Mouse (Mus musculus): ENCODE results near the gene Gcc1. TPM values are rescaled to one million over a fixed set of nuclear protein-coding genes. Genes with fewer than 3 reads are reported as not detected.
A peak's percentile ranks its signal among the peaks of the same experiment; 100 is the strongest.

Gene Gcc1
- total RNA-seq, 4 experiments from 2014 or later, result 16.3 to 20.5 (median 18.9) TPM

- no peak for DNase-seq (ENCODE audit: low spot score in 2 of 2)
Observed at GRCm38 (mm10) chr6:28422651-28423290, 5.4 kb downstream of the Gcc1 start.

- peak; percentile 90 to 92 for DNase-seq (ENCODE audit: low spot score in 2 of 2)
Observed at GRCm38 (mm10) chr6:28421469-28422000, 6.7 kb downstream of the Gcc1 start.

- peak in 1 of 2 experiments; percentile 5 for DNase-seq (ENCODE audit: low spot score in 2 of 2)
Observed at GRCm38 (mm10) chr6:28420865-28421264, 7.3 kb downstream of the Gcc1 start.

- peak in 1 of 2 experiments; percentile 5 for DNase-seq (ENCODE audit: low spot score in 2 of 2)
Observed at GRCm38 (mm10) chr6:28420361-28420760, 7.8 kb downstream of the Gcc1 start.

GRCm38 (mm10) chr6:28419673-28420072 lies 8.5 kb downstream of the Gcc1 start:
- no peak for DNase-seq (ENCODE audit: low spot score in 2 of 2)

- DNase-seq (ENCODE audit: low spot score in 2 of 2), result peak; percentile 66 to 75
Observed at GRCm38 (mm10) chr6:28418449-28418848, 9.7 kb downstream of the Gcc1 start.

- no peak for DNase-seq (ENCODE audit: low spot score in 2 of 2)
Observed at GRCm38 (mm10) chr6:28416981-28417380, 11.2 kb downstream of the Gcc1 start.

- no peak for DNase-seq (ENCODE audit: low spot score in 2 of 2)
Observed at GRCm38 (mm10) chr6:28411236-28411635, 17.0 kb downstream of the Gcc1 start.

- DNase-seq (ENCODE audit: low spot score in 2 of 2), result no peak
Observed at GRCm38 (mm10) chr6:28410053-28410452, 18.1 kb downstream of the Gcc1 start.

- DNase-seq (ENCODE audit: low spot score in 2 of 2), result no peak
Observed at GRCm38 (mm10) chr6:28399791-28400190, 28.4 kb downstream of the Gcc1 start.

GRCm38 (mm10) chr6:28398726-28399125 lies 29.5 kb downstream of the Gcc1 start:
- no peak for DNase-seq (ENCODE audit: low spot score in 2 of 2)

GRCm38 (mm10) chr6:28397681-28398203 lies 30.4 kb downstream of the Gcc1 start, which contains the start of gene Zfp800:
TSS of gene Zfp800 (minus strand) at chr6:28398005.
- no peak for DNase-seq (ENCODE audit: low spot score in 2 of 2)

- DNase-seq (ENCODE audit: low spot score in 2 of 2), result no peak
Observed at GRCm38 (mm10) chr6:28396853-28397457, 31.2 kb downstream of the Gcc1 start.

- no peak for DNase-seq (ENCODE audit: low spot score in 2 of 2)
Observed at GRCm38 (mm10) chr6:28396051-28396852, 31.9 kb downstream of the Gcc1 start.

GRCm38 (mm10) chr6:28389038-28389437 lies 39.2 kb downstream of the Gcc1 start:
- no peak for DNase-seq (ENCODE audit: low spot score in 2 of 2)

GRCm38 (mm10) chr6:28385169-28385568 lies 43.0 kb downstream of the Gcc1 start:
- DNase-seq (ENCODE audit: low spot score in 2 of 2), result no peak

GRCm38 (mm10) chr6:28381983-28382382 lies 46.2 kb downstream of the Gcc1 start:
- DNase-seq (ENCODE audit: low spot score in 2 of 2), result no peak

- DNase-seq (ENCODE audit: low spot score in 2 of 2), result no peak
Observed at GRCm38 (mm10) chr6:28369966-28370683, 58.1 kb downstream of the Gcc1 start.

- no peak for DNase-seq (ENCODE audit: low spot score in 2 of 2)
Observed at GRCm38 (mm10) chr6:28367575-28367974, 60.6 kb downstream of the Gcc1 start.

Measured in layer of hippocampus, adult 8-10 months (tissue).